Mouse (Mus musculus) stomach, postnatal 0 days (tissue): Measurements from ENCODE around the gene Gm17304.

Source experiments
- CTCF ChIP-seq: IDR thresholded peaks from 2 replicates; pipeline ENCODE4 v1.5.1; 2016; ENCODE audit warnings: antibody characterized with exemption, low read depth, mild to moderate bottlenecking, moderate library complexity
- EP300 ChIP-seq: optimal IDR thresholded peaks from 2 replicates; pipeline ENCODE3; 2016; ENCODE audit warnings: antibody characterized with exemption

GRCm38 (mm10) chr5:106622193-106622592 is 13.3 kb downstream of the Gm17304 start:
- TF ChIP-seq CTCF (no peak), EP300 (no peak)
